ENCODE assay signal across 11 mouse cellular contexts in genomic region chr17:30485067-30485854, GRCm38 (mm10).
"Had no signal": no experiment of that assay in that cellular context is flagged by ENCODE, and none has a peak within 500 bp of the region (broad histone marks: within the 10 kb centered on the region; RNA-seq: fewer than 3 reads in every experiment).

No protein-coding gene starts in this region.

- H3K9me3 ChIP-seq: limb, embryonic 13.5 days; midbrain, embryonic 15.5 days; neural tube, embryonic 12.5 days had no signal

- ATAC-seq: midbrain, embryonic 15.5 days had no signal

- H3K4me3 ChIP-seq: limb, embryonic 13.5 days; midbrain, embryonic 15.5 days; neural tube, embryonic 12.5 days had no signal

- H3K27me3 ChIP-seq: limb, embryonic 13.5 days; midbrain, embryonic 15.5 days; neural tube, embryonic 12.5 days had no signal

- H3K9ac ChIP-seq: limb, embryonic 13.5 days; liver, embryonic 14.5 days; midbrain, embryonic 15.5 days; neural tube, embryonic 12.5 days had no signal

- H3K4me1 ChIP-seq: limb, embryonic 13.5 days had no signal

- H3K27ac ChIP-seq: limb, embryonic 13.5 days; liver, embryonic 14.5 days; midbrain, embryonic 15.5 days; neural tube, embryonic 12.5 days; stomach, postnatal 0 days had no signal

- DNase-seq: kidney, adult 2 months; kidney, postnatal 36 days; left cerebral cortex, postnatal 4 days; lung, adult 18-20 months; thymus, adult 2 months; thymus, postnatal 25 days had no signal

- H3K36me3 ChIP-seq: midbrain, embryonic 15.5 days; neural tube, embryonic 12.5 days had no signal

- H3K4me2 ChIP-seq: limb, embryonic 13.5 days; midbrain, embryonic 15.5 days; neural tube, embryonic 12.5 days had no signal
